Mouse (Mus musculus) brain, embryonic 14.5 days (tissue): ENCODE data around the gene Mpzl3.

Experiments
- CTCF ChIP-seq: fragments of 200-500 bp; IDR thresholded peaks from 2 replicates; pipeline ENCODE4 v1.5.1; 2012; ENCODE audit warnings: inconsistent platforms, mild to moderate bottlenecking, moderate library complexity, borderline replicate concordance; ENCODE audit not compliant: insufficient read depth, insufficient read length; ENCODE audit errors: extremely low read depth
- POLR2A ChIP-seq: fragments of 200-500 bp; IDR thresholded peaks from 2 replicates; pipeline ENCODE4 v1.6.1; 2012; ENCODE audit warnings: mild to moderate bottlenecking, inconsistent platforms, borderline replicate concordance; ENCODE audit not compliant: poor library complexity, insufficient read depth, insufficient read length, severe bottlenecking; ENCODE audit errors: extremely low read depth

DNA sequence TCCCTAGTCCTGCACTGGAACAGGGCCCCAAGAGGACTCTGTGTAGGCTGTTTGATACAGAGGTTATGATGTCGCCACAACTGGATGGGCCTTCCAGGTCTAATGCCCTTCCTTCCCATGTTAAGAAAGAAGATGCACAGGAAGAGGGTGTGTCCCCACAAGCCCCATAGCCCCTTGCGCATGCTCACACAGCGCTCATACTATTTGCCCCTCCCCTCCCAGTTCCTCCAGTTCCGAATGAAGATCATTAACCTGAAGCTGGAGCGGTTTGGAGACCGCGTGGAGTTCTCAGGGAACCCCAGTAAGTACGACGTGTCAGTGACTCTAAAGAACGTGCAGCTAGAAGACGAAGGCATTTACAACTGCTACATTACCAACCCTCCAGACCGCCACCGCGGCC, 70.2 kb downstream of the Mpzl3 start:
- TF ChIP-seq CTCF (no peak), POLR2A (no peak)
